ENCODE assay signal across 22 mouse cellular contexts in genomic region chr3:38324663-38325062, GRCm38 (mm10).
DNase-seq lines count a peak whose midpoint lies in the region; ATAC-seq and TF ChIP-seq lines count a peak whose summit lies in the region.
"Had no signal": no experiment of that assay in that cellular context is flagged by ENCODE, and none has a peak within 500 bp of the region (broad histone marks: within the 10 kb centered on the region; RNA-seq: fewer than 3 reads in every experiment).

No protein-coding gene starts in this region.

- WGBS in hindbrain, embryonic 15.5 days: 45% methylated on average over 2 of the region's 2 CpGs
- WGBS in hindbrain, embryonic 11.5 days: 74% methylated on average over 2 of the region's 2 CpGs
- WGBS in midbrain, embryonic 16.5 days: 46% methylated on average over 2 of the region's 2 CpGs
- 41% methylated on average over 2 of the region's 2 CpGs for WGBS in midbrain, postnatal 0 days
- WGBS in stomach, embryonic 16.5 days: 59% methylated on average over 2 of the region's 2 CpGs

- peak overlapping the region; percentile 10; the same call in 1 of the 2 replicates for H3K27ac ChIP-seq in hindbrain, embryonic 15.5 days (replicated peaks)
- no peak overlapping the region for H3K27ac ChIP-seq in hindbrain, embryonic 11.5 days (ENCODE audit: low read depth, low read length)
- no peak overlapping the region for H3K27ac ChIP-seq in midbrain, embryonic 16.5 days (ENCODE audit: low read length)
- H3K27ac ChIP-seq in midbrain, postnatal 0 days (ENCODE audit: low read depth, low read length): no peak overlapping the region
- H3K27ac ChIP-seq in stomach, embryonic 16.5 days (ENCODE audit: low read length): peak overlapping the region; percentile 44; the same call in 1 of the 2 replicates
- H3K27ac ChIP-seq: forebrain, embryonic 10.5 days; forebrain, embryonic 13.5 days; heart, embryonic 15.5 days; hindbrain, embryonic 10.5 days; intestine, embryonic 15.5 days had no signal

- TF ChIP-seq CTCF in midbrain, postnatal 0 days (IDR thresholded peaks at IDR 0.05): no peak
- TF ChIP-seq CTCF in brain, embryonic 14.5 days (IDR thresholded peaks at IDR 0.05; ENCODE audit: borderline replicate concordance, extremely low read depth, insufficient read depth, insufficient read length): no peak

- 0 out of 2 replicates have a peak, but pooled peaks cover 8% of the 10 kb centered on the region for H3K4me1 ChIP-seq in hindbrain, embryonic 15.5 days (replicated peaks)
- no peaks in the 10 kb centered on the region for H3K4me1 ChIP-seq in hindbrain, embryonic 11.5 days (replicated peaks; ENCODE audit: control insufficient read depth, insufficient read depth, low read length)
- peaks cover 3% of the 10 kb centered on the region; the same call in 1 of the 2 replicates for H3K4me1 ChIP-seq in midbrain, embryonic 16.5 days (ENCODE audit: control insufficient read depth, insufficient read depth, low read length)
- H3K4me1 ChIP-seq in midbrain, postnatal 0 days (ENCODE audit: insufficient read depth, low read length): no peaks in the 10 kb centered on the region
- H3K4me1 ChIP-seq in stomach, embryonic 16.5 days (ENCODE audit: control insufficient read depth, insufficient read depth, low read length): peaks cover 7% of the 10 kb centered on the region; the same call in 1 of the 2 replicates

- TF ChIP-seq POLR2A in brain, embryonic 14.5 days (IDR thresholded peaks at IDR 0.05; ENCODE audit: borderline replicate concordance, extremely low read depth, insufficient read depth, insufficient read length, poor library complexity, severe bottlenecking): no peak

- no peaks in the 10 kb centered on the region for H3K36me3 ChIP-seq in hindbrain, embryonic 15.5 days
- no peaks in the 10 kb centered on the region for H3K36me3 ChIP-seq in hindbrain, embryonic 11.5 days (ENCODE audit: control insufficient read depth, insufficient read depth, low read length)
- no peaks in the 10 kb centered on the region for H3K36me3 ChIP-seq in midbrain, embryonic 16.5 days (ENCODE audit: control insufficient read depth, insufficient read depth, low read length)
- H3K36me3 ChIP-seq in midbrain, postnatal 0 days (ENCODE audit: insufficient read depth, low read length): no peaks in the 10 kb centered on the region
- no peaks in the 10 kb centered on the region for H3K36me3 ChIP-seq in stomach, embryonic 16.5 days (ENCODE audit: control insufficient read depth, insufficient read depth, low read length)
- H3K36me3 ChIP-seq: forebrain, embryonic 10.5 days; heart, embryonic 12.5 days; heart, embryonic 15.5 days; hindbrain, embryonic 10.5 days; intestine, embryonic 15.5 days had no signal

- ATAC-seq in hindbrain, embryonic 15.5 days (ENCODE audit: low FRiP score, low read depth): no peak
- no peak for ATAC-seq in hindbrain, embryonic 11.5 days (ENCODE audit: low FRiP score)
- ATAC-seq in midbrain, embryonic 16.5 days: 0 out of 2 replicates have a peak, but pooled peaks have one; percentile 39
- no peak for ATAC-seq in midbrain, postnatal 0 days (ENCODE audit: low FRiP score)
- ATAC-seq in stomach, embryonic 16.5 days (ENCODE audit: insufficient read depth, low FRiP score): no peak
- ATAC-seq: CD4-positive, CD25-positive, alpha-beta regulatory T cell, adult 4 months; forebrain, embryonic 13.5 days; intestine, embryonic 15.5 days had no signal

- H3K9me3 ChIP-seq in hindbrain, embryonic 15.5 days: no peaks in the 10 kb centered on the region
- H3K9me3 ChIP-seq in hindbrain, embryonic 11.5 days (ENCODE audit: control insufficient read depth, low read length): no peaks in the 10 kb centered on the region
- H3K9me3 ChIP-seq in midbrain, embryonic 16.5 days (replicated peaks; ENCODE audit: control insufficient read depth, low read length, poor library complexity, severe bottlenecking): no peaks in the 10 kb centered on the region
- no peaks in the 10 kb centered on the region for H3K9me3 ChIP-seq in midbrain, postnatal 0 days (ENCODE audit: low read length)
- no peaks in the 10 kb centered on the region for H3K9me3 ChIP-seq in stomach, embryonic 16.5 days (replicated peaks; ENCODE audit: control insufficient read depth, low read length)
- H3K9me3 ChIP-seq: forebrain, embryonic 10.5 days; forebrain, embryonic 13.5 days; heart, embryonic 12.5 days; heart, embryonic 15.5 days; hindbrain, embryonic 10.5 days; intestine, embryonic 15.5 days had no signal

- no peaks in the 10 kb centered on the region for H3K27me3 ChIP-seq in hindbrain, embryonic 15.5 days
- no peaks in the 10 kb centered on the region for H3K27me3 ChIP-seq in hindbrain, embryonic 11.5 days (ENCODE audit: control insufficient read depth, insufficient read depth, low read length)
- no peaks in the 10 kb centered on the region for H3K27me3 ChIP-seq in midbrain, embryonic 16.5 days (ENCODE audit: control insufficient read depth, insufficient read depth, low read depth, low read length)
- H3K27me3 ChIP-seq in midbrain, postnatal 0 days (ENCODE audit: insufficient read depth, low read length): no peaks in the 10 kb centered on the region
- no peaks in the 10 kb centered on the region for H3K27me3 ChIP-seq in stomach, embryonic 16.5 days (ENCODE audit: control insufficient read depth, insufficient read depth, low read length)
- H3K27me3 ChIP-seq: forebrain, embryonic 13.5 days; heart, embryonic 12.5 days; heart, embryonic 15.5 days; intestine, embryonic 15.5 days had no signal

- no peak overlapping the region for H3K4me2 ChIP-seq in hindbrain, embryonic 15.5 days
- no peak overlapping the region for H3K4me2 ChIP-seq in hindbrain, embryonic 11.5 days (replicated peaks; ENCODE audit: low read depth, low read length)
- no peak overlapping the region for H3K4me2 ChIP-seq in midbrain, embryonic 16.5 days (ENCODE audit: low read length)
- H3K4me2 ChIP-seq in midbrain, postnatal 0 days (ENCODE audit: low read depth, low read length, poor library complexity, severe bottlenecking): no peak overlapping the region
- no peak overlapping the region for H3K4me2 ChIP-seq in stomach, embryonic 16.5 days (ENCODE audit: low read depth, low read length)
- H3K4me2 ChIP-seq: forebrain, embryonic 13.5 days; heart, embryonic 12.5 days; heart, embryonic 15.5 days; intestine, embryonic 15.5 days had no signal

- no peak overlapping the region for H3K9ac ChIP-seq in hindbrain, embryonic 15.5 days
- H3K9ac ChIP-seq in hindbrain, embryonic 11.5 days (ENCODE audit: low read depth, low read length): no peak overlapping the region
- no peak overlapping the region for H3K9ac ChIP-seq in midbrain, embryonic 16.5 days (ENCODE audit: low read depth, low read length)
- no peak overlapping the region for H3K9ac ChIP-seq in midbrain, postnatal 0 days (replicated peaks; ENCODE audit: low read length, poor library complexity, severe bottlenecking)
- H3K9ac ChIP-seq in stomach, embryonic 16.5 days (ENCODE audit: low read length): no peak overlapping the region
- H3K9ac ChIP-seq: forebrain, embryonic 13.5 days; heart, embryonic 12.5 days; heart, embryonic 15.5 days; intestine, embryonic 15.5 days had no signal

- no peak overlapping the region for H3K4me3 ChIP-seq in hindbrain, embryonic 15.5 days
- H3K4me3 ChIP-seq in hindbrain, embryonic 11.5 days (ENCODE audit: low read depth, low read length): no peak overlapping the region
- no peak overlapping the region for H3K4me3 ChIP-seq in midbrain, embryonic 16.5 days (ENCODE audit: low read depth, low read length)
- no peak overlapping the region for H3K4me3 ChIP-seq in midbrain, postnatal 0 days (ENCODE audit: low read depth, low read length)
- H3K4me3 ChIP-seq in stomach, embryonic 16.5 days (replicated peaks; ENCODE audit: low read length): no peak overlapping the region
- H3K4me3 ChIP-seq: forebrain, embryonic 10.5 days; forebrain, embryonic 13.5 days; heart, embryonic 12.5 days; heart, embryonic 15.5 days; hindbrain, embryonic 10.5 days; intestine, embryonic 15.5 days had no signal

- DNase-seq in hindbrain, embryonic 11.5 days (ENCODE audit: low spot score): no peak
- no peak for DNase-seq in midbrain, postnatal 0 days (ENCODE audit: low spot score)
- DNase-seq in brain, embryonic 14.5 days (ENCODE audit: low read depth): peak; percentile 46
- DNase-seq: adrenal gland, adult 8-10 months; adrenal gland, postnatal 25 days; cerebellum, adult 18-20 months; cerebellum, adult 9-10 months; cerebellum, postnatal 14 days; gastrocnemius, postnatal 25 days; heart, adult 18-20 months; heart, postnatal 10 days; heart, postnatal 36 days had no signal

Comparison
In these comparisons a context has a peak if more than half of its experiments do, and no peak if none do; other contexts are left out.
1. H3K27ac ChIP-seq: peak in hindbrain, embryonic 15.5 days (single experiment) and stomach, embryonic 16.5 days (single experiment); none in hindbrain, embryonic 11.5 days (single experiment), midbrain, embryonic 16.5 days (single experiment) and midbrain, postnatal 0 days (single experiment).